Mouse (Mus musculus) heart, adult 2 months (tissue): ENCODE measurements around the gene Olfr1308. TPM values are rescaled to one million over a fixed set of nuclear protein-coding genes. Genes with fewer than 3 reads are reported as not detected.

ENCODE experiments used
- DNase-seq, 2 experiments: peaks; one replicate each; pipeline ENCODE4 v3.0.0; 2021
- H3K27ac ChIP-seq: fragments of 200-600 bp; 2 replicates; pipeline ENCODE4 v1.8.1; 2022
- H3K27me3 ChIP-seq: fragments of 200-500 bp; 2 replicates; pipeline ENCODE4 v1.6.1; 2012; ENCODE audit warnings: mild to moderate bottlenecking, low read length, inconsistent platforms, mixed read lengths; ENCODE audit not compliant: control insufficient read depth, insufficient read depth
- H3K36me3 ChIP-seq: fragments of 200-500 bp; 2 replicates; pipeline ENCODE4 v1.6.1; 2012; ENCODE audit warnings: low read length, inconsistent platforms; ENCODE audit not compliant: control insufficient read depth, insufficient read depth
- H3K4me1 ChIP-seq: fragments of 200-500 bp; 2 replicates; pipeline ENCODE4 v1.6.1; 2011; ENCODE audit warnings: low read length; ENCODE audit not compliant: control insufficient read depth, insufficient read depth
- H3K4me3 ChIP-seq: fragments of 200-600 bp; 2 replicates; pipeline ENCODE4 v1.8.1; 2022
- H3K79me2 ChIP-seq: fragments of 200-500 bp; replicated peaks from 2 replicates; pipeline ENCODE4 v1.6.1; 2012; ENCODE audit warnings: mild to moderate bottlenecking, inconsistent platforms, low read length, moderate library complexity, mixed read lengths; ENCODE audit not compliant: control insufficient read depth, insufficient read depth
- H3K9ac ChIP-seq: fragments of 200-500 bp; 2 replicates; pipeline ENCODE4 v1.6.1; 2012; ENCODE audit warnings: low read depth, mild to moderate bottlenecking, control low read depth, inconsistent platforms, low read length, mixed read lengths
- CTCF ChIP-seq: fragments of 200-600 bp; IDR thresholded peaks from 2 replicates; pipeline ENCODE4 v1.8.1; 2022; ENCODE audit warnings: antibody characterized with exemption, mild to moderate bottlenecking, moderate library complexity
- EP300 ChIP-seq: fragments of 200-500 bp; IDR thresholded peaks from 2 replicates; pipeline ENCODE4 v1.6.1; 2011; ENCODE audit warnings: low read depth, low read length, control low read depth; ENCODE audit not compliant: insufficient read depth
- POLR2A ChIP-seq: fragments of 200-500 bp; IDR thresholded peaks from 2 replicates; pipeline ENCODE4 v1.6.1; 2011; ENCODE audit warnings: mild to moderate bottlenecking, low read depth, low read length, control low read depth; ENCODE audit not compliant: insufficient read depth
- WGBS: fragments of 180-500 bp; shearing (Covaris S2); methylation state at CpG from one replicate; pipeline ENCODE4 v1.1.7; 2018; 5-methylcytosine and 5-hydroxymethylcytosine counted together
- intact Hi-C: fragments of 180-260 bp; cut with DNase I; formaldehyde crosslinking; loops from one replicate; pipeline ENCODE4 v1.15.1; 2025
- long read RNA-seq: library from polyadenylated mRNA; stranded (forward); transcript quantifications from one replicate; pipeline ENCODE4 v2.0.0, GENCODE M21; 2021
- polyA plus RNA-seq: library from polyadenylated mRNA; depleted of rRNA; stranded (reverse); fragments of >200 nt; gene quantifications from 2 replicates; pipeline ENCODE4 v1.2.3, GENCODE M21; 2012; rRNA removed
- total RNA-seq, 2 experiments: library from RNA; stranded (reverse); gene quantifications; 2 replicates each; pipeline ENCODE4 v1.2.3; 2021

Olfr1308 gene
- not detected for total RNA-seq
- polyA plus RNA-seq: not detected in 2 replicates
- long read RNA-seq: 0 reads

DNA sequence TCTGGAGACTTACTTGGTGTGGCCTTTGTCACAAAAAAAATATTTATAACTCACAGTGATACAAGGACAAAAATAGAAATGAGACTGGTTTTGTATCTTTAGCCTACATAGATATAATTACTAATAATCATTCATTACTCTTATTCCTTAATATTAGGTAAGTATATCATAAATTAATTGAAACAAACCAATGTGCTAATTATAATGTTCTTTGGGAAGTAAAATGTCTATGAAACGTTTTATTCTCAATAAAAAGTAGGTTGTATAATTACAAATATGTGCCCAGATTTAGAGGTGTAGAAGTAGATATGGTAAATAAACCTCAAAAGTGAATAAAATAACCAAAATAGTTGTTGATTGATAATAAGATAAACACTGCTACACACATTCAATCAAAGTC, at the start of gene Olfr1308:
TSS of gene Olfr1308 (minus strand) at position 101 of the 400 bp plus-strand sequence.
- Histone ChIP-seq H3K4me3 (no peak within 1 kb of the TSS), H3K27ac (no peak within 1 kb of the TSS), H3K36me3 (no peaks in the 10 kb centered on the region), H3K27me3 (no peaks in the 10 kb centered on the region), H3K9ac (no peak within 1 kb of the TSS), H3K4me1 (no peaks in the 10 kb centered on the region), H3K79me2 (no peaks in the 10 kb centered on the region)
- no peak for DNase-seq
- no peak for TF ChIP-seq CTCF
- TF ChIP-seq POLR2A: no peak
- no peak for TF ChIP-seq EP300
- intact Hi-C loops: no loop called here
- 32% methylated on average over 1 of the region's 1 CpGs for WGBS

DNA sequence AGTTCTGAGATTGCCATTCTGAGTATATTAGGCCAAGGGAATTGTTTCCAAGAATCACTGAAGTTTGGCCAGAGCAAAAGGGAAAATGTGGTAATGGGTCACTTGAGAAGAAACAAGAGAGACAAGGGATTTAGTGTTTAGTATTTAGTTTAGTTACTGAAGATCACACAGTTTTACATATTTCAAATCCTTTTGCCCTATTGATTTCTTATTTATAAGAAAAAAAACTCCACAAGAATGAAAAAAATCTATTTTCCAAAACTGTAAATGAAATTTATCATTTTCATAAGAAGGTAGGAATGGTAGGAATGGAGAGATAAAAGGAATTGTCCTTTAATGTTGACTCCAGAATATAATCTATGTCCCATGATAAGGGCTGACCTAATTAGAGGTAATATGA, 47.9 kb upstream of the Olfr1308 start, which contains the start of gene Olfr1310:
TSS of gene Olfr1310 (minus strand) at position 101 of the 400 bp plus-strand sequence.
- Histone ChIP-seq H3K27me3 (no peaks in the 10 kb centered on the region), H3K4me3 (no peak within 1 kb of the TSS), H3K9ac (no peak within 1 kb of the TSS), H3K36me3 (no peaks in the 10 kb centered on the region), H3K4me1 (no peaks in the 10 kb centered on the region), H3K27ac (no peak within 1 kb of the TSS), H3K79me2 (no peaks in the 10 kb centered on the region)
- no peak for TF ChIP-seq EP300
- no peak for TF ChIP-seq POLR2A
- no peak for TF ChIP-seq CTCF
- intact Hi-C loops: no loop called here
- DNase-seq: no peak

DNA sequence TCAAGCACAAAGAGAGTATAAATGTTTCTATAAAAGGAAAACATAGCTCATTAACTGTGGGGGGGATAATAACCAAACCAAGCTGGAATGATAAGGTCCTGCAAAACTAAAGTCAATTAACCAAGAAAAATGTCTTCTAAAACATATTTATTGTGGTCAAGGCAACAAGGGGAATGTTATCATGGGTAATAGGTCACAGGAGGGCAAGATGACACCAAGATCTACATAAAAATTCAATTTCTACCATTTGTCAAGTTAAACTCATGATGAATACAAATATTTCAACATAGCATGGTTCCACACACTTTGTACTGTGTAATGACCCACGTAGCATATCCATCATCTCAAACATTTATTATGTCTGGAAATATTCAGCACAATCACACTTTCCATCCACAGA, 25.4 kb upstream of the Olfr1308 start, which contains the start of gene Olfr1309:
TSS of gene Olfr1309 (minus strand) at position 101 of the 400 bp plus-strand sequence.
- Histone ChIP-seq H3K9ac (no peak within 1 kb of the TSS), H3K4me1 (no peaks in the 10 kb centered on the region), H3K79me2 (no peaks in the 10 kb centered on the region), H3K36me3 (no peaks in the 10 kb centered on the region), H3K4me3 (no peak within 1 kb of the TSS), H3K27ac (no peak within 1 kb of the TSS), H3K27me3 (no peaks in the 10 kb centered on the region)
- intact Hi-C loops: no loop called here
- no peak for DNase-seq
- no peak for TF ChIP-seq POLR2A
- no peak for TF ChIP-seq EP300
- no peak for TF ChIP-seq CTCF
- 41% methylated on average over 1 of the region's 1 CpGs for WGBS

DNA sequence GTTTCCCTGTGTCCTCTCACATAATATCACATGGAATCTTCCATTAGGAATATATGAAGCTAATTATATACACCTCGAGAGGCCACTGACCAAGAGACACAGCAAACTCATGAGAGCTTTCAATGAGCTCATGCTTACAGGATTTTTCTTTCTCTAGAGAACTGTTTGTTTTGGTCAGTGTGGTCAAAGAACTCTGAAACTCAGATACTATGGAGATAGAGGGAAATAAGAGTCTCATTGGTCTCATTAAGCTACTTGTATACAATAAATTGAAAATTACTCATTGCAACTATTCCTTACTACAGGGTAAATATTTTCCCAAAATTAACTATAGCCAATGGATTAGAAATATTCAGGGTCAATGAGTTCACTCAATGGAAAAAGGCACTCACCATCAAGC, 15.4 kb downstream of the Olfr1308 start, which contains the start of gene Olfr1307:
TSS of gene Olfr1307 (minus strand) at position 101 of the 400 bp plus-strand sequence.
- H3K36me3 ChIP-seq: no peaks in the 10 kb centered on the region
- H3K4me1 ChIP-seq: no peaks in the 10 kb centered on the region
- no peak within 1 kb of the TSS for H3K27ac ChIP-seq
- TF ChIP-seq EP300 (no peak), POLR2A (no peak), CTCF (no peak)
- no peaks in the 10 kb centered on the region for H3K79me2 ChIP-seq
- no peak within 1 kb of the TSS for H3K4me3 ChIP-seq
- no peak for DNase-seq
- no peaks in the 10 kb centered on the region for H3K27me3 ChIP-seq
- 42% methylated on average over 1 of the region's 1 CpGs for WGBS
- no peak within 1 kb of the TSS for H3K9ac ChIP-seq
- intact Hi-C loops: no loop called here

GRCm38 (mm10) chr2:111916171-111916570, 48.6 kb downstream of the Olfr1308 start, which contains the start of gene Olfr1306:
Olfr1306 (minus strand) TSS chr2:111916271.
- H3K79me2 ChIP-seq: no peaks in the 10 kb centered on the region
- H3K4me1 ChIP-seq: no peaks in the 10 kb centered on the region
- TF ChIP-seq POLR2A (no peak), EP300 (no peak), CTCF (no peak)
- no peak within 1 kb of the TSS for H3K27ac ChIP-seq
- no peaks in the 10 kb centered on the region for H3K27me3 ChIP-seq
- 75% methylated on average over 1 of the region's 1 CpGs for WGBS
- no peak within 1 kb of the TSS for H3K9ac ChIP-seq
- H3K36me3 ChIP-seq: no peaks in the 10 kb centered on the region
- DNase-seq: no peak
- intact Hi-C loops: no loop called here
- no peak within 1 kb of the TSS for H3K4me3 ChIP-seq

Other genes with a start within 250 kb of the Olfr1308 start
- gene Olfr1301, start 213.9 kb downstream of the Olfr1308 start, total RNA-seq: not detected
- not detected in 2 replicates for gene Olfr1301, start 213.9 kb downstream of the Olfr1308 start, polyA plus RNA-seq
- not detected for gene Olfr1302, start 187.5 kb downstream of the Olfr1308 start, total RNA-seq
- not detected in 2 replicates for gene Olfr1302, start 187.5 kb downstream of the Olfr1308 start, polyA plus RNA-seq
- gene Olfr1303, start 144.6 kb downstream of the Olfr1308 start, total RNA-seq: not detected
- gene Olfr1303, start 144.6 kb downstream of the Olfr1308 start, polyA plus RNA-seq: not detected in 2 replicates
- not detected for gene Olfr1305, start 87.8 kb downstream of the Olfr1308 start, total RNA-seq
- not detected in 2 replicates for gene Olfr1305, start 87.8 kb downstream of the Olfr1308 start, polyA plus RNA-seq
- not detected for gene Olfr1306, start 48.7 kb downstream of the Olfr1308 start, total RNA-seq
- not detected in 2 replicates for gene Olfr1306, start 48.7 kb downstream of the Olfr1308 start, polyA plus RNA-seq
- not detected for gene Olfr1307, start 15.5 kb downstream of the Olfr1308 start, total RNA-seq
- gene Olfr1307, start 15.5 kb downstream of the Olfr1308 start, polyA plus RNA-seq: not detected in 2 replicates
- not detected for gene Olfr1309, start 25.3 kb upstream of the Olfr1308 start, total RNA-seq
- gene Olfr1309, start 25.3 kb upstream of the Olfr1308 start, polyA plus RNA-seq: not detected in 2 replicates
- not detected for gene Olfr1310, start 47.8 kb upstream of the Olfr1308 start, total RNA-seq
- not detected in 2 replicates for gene Olfr1310, start 47.8 kb upstream of the Olfr1308 start, polyA plus RNA-seq
- gene Olfr1311, start 59.5 kb upstream of the Olfr1308 start, total RNA-seq: not detected
- gene Olfr1311, start 59.5 kb upstream of the Olfr1308 start, polyA plus RNA-seq: not detected in 2 replicates
- gene Olfr1312, start 85.3 kb upstream of the Olfr1308 start, total RNA-seq: not detected
- not detected in 2 replicates for gene Olfr1312, start 85.3 kb upstream of the Olfr1308 start, polyA plus RNA-seq
- gene Olfr1313, start 112.9 kb upstream of the Olfr1308 start, total RNA-seq: not detected
- not detected in 2 replicates for gene Olfr1313, start 112.9 kb upstream of the Olfr1308 start, polyA plus RNA-seq
- gene Olfr1314, start 131.8 kb upstream of the Olfr1308 start, total RNA-seq: not detected
- not detected in 2 replicates for gene Olfr1314, start 131.8 kb upstream of the Olfr1308 start, polyA plus RNA-seq
- not detected for gene Olfr1315-ps1, start 150.5 kb upstream of the Olfr1308 start, total RNA-seq
- not detected in 2 replicates for gene Olfr1315-ps1, start 150.5 kb upstream of the Olfr1308 start, polyA plus RNA-seq
- not detected for gene Olfr1316, start 170.0 kb upstream of the Olfr1308 start, total RNA-seq
- not detected in 2 replicates for gene Olfr1316, start 170.0 kb upstream of the Olfr1308 start, polyA plus RNA-seq
- not detected for gene Olfr1317, start 175.4 kb upstream of the Olfr1308 start, total RNA-seq
- gene Olfr1317, start 175.4 kb upstream of the Olfr1308 start, polyA plus RNA-seq: not detected in 2 replicates
- gene Olfr1318, start 189.3 kb upstream of the Olfr1308 start, total RNA-seq: not detected
- gene Olfr1318, start 189.3 kb upstream of the Olfr1308 start, polyA plus RNA-seq: not detected in 2 replicates